Mouse (Mus musculus) C2C12 (cell line): ENCODE measurements around the gene Smim22.

Experiments
- CEBPB ChIP-seq: IDR thresholded peaks from one replicate; pipeline ENCODE4 v1.6.1; 2011; ENCODE audit warnings: low read depth, mild to moderate bottlenecking, control low read depth, moderate library complexity
- CTCF ChIP-seq: IDR thresholded peaks from one replicate; pipeline ENCODE4 v1.5.1; 2011; ENCODE audit not compliant: control insufficient read depth, insufficient read depth, insufficient read length
- FOSL1 ChIP-seq: IDR thresholded peaks from one replicate; pipeline ENCODE4 v1.8.0; 2011; ENCODE audit warnings: mild to moderate bottlenecking, low read length; ENCODE audit not compliant: poor library complexity, insufficient read depth, severe bottlenecking
- MYOD1 ChIP-seq: IDR thresholded peaks from one replicate; pipeline ENCODE4 v1.6.1; 2011; ENCODE audit warnings: low read depth; ENCODE audit not compliant: control insufficient read depth, insufficient read length
- USF1 ChIP-seq: IDR thresholded peaks from one replicate; pipeline ENCODE4 v1.6.1; 2011; ENCODE audit warnings: low read depth, mild to moderate bottlenecking, control low read depth, moderate library complexity

DNA sequence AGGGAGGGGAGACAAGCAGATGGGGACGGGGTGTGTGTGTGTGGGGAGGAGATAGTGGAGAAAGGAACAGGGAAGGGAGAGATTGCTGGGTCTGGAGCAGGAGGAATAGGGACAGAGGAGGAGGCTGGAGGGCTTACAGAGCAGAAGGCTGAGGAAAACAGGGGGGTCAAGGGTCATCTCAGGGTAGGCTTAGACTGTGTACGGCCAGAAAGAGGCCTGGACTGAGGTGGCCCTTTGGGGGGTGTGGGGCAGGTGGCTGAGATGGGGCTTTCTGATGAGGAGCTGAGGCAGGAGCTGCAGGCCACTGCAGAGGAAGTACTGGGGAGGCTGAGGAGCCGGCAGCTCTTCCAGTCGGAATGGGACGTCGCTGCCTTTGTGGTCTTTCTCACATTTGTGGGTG, 404 bp downstream of the Smim22 start:
- TF ChIP-seq CEBPB (no peak), CTCF (no peak), FOSL1 (no peak), MYOD1 (no peak), USF1 (no peak)
